Mouse (Mus musculus) neural tube, embryonic 14.5 days (tissue): Measurements from ENCODE around the gene Morn5. TPM values are rescaled to one million over a fixed set of nuclear protein-coding genes. Genes with fewer than 3 reads are reported as not detected.

Experiments
- ATAC-seq: fragments of 200-750 bp; cut with Nextera tagmentation; 2 replicates; pipeline ENCODE4 v1.8.0; 2017; ENCODE audit warnings: low read depth, mild to moderate bottlenecking, moderate TSS enrichment, moderate library complexity
- H3K27ac ChIP-seq: fragments of 300-500 bp; sonication (generic); 2 replicates; pipeline ENCODE4 v1.5.1; 2014; ENCODE audit warnings: low read depth, mild to moderate bottlenecking, control low read depth, low read length, moderate library complexity, mixed read lengths
- H3K27me3 ChIP-seq: fragments of 300-500 bp; sonication (generic); 2 replicates; pipeline ENCODE4 v1.6.1; 2014; ENCODE audit warnings: low read length; ENCODE audit not compliant: control insufficient read depth, insufficient read depth
- H3K36me3 ChIP-seq: fragments of 300-500 bp; sonication (generic); 2 replicates; pipeline ENCODE4 v1.6.1; 2014; ENCODE audit warnings: low read length, mixed read lengths; ENCODE audit not compliant: control insufficient read depth, insufficient read depth
- H3K4me1 ChIP-seq: fragments of 300-500 bp; sonication (generic); 2 replicates; pipeline ENCODE4 v1.6.1; 2014; ENCODE audit warnings: low read length; ENCODE audit not compliant: control insufficient read depth, insufficient read depth
- H3K4me2 ChIP-seq: fragments of 300-500 bp; sonication (generic); 2 replicates; pipeline ENCODE4 v1.6.1; 2014; ENCODE audit warnings: mild to moderate bottlenecking, low read depth, low read length, control low read depth
- H3K4me3 ChIP-seq: fragments of 300-500 bp; sonication (generic); 2 replicates; pipeline ENCODE4 v1.5.1; 2014; ENCODE audit warnings: low read depth, low read length, control low read depth, mixed read lengths
- H3K9ac ChIP-seq: fragments of 300-500 bp; sonication (generic); replicated peaks from 2 replicates; pipeline ENCODE4 v1.6.1; 2014; ENCODE audit warnings: low read depth, mild to moderate bottlenecking, control low read depth, low read length, mixed read lengths
- H3K9me3 ChIP-seq: fragments of 300-500 bp; sonication (generic); 2 replicates; pipeline ENCODE4 v1.6.1; 2016; ENCODE audit warnings: low read length; ENCODE audit not compliant: control insufficient read depth
- WGBS: fragments of 180-500 bp; shearing (Covaris S2); extraction: QIAGEN DNeasy Blood & Tissue Kit; methylation state at CpG from one replicate; pipeline ENCODE4 v1.1.7; 2014; 5-methylcytosine and 5-hydroxymethylcytosine counted together
- polyA plus RNA-seq: library from polyadenylated mRNA; unstranded; fragments of >200 nt; fragmentation: Nextera tagmentation; extraction: Ambion mirVana; gene quantifications from 2 replicates; pipeline ENCODE4 v1.2.1, GENCODE M21; 2014

Morn5 gene
- polyA plus RNA-seq, 1 experiment from 2014 or later: 1.3 TPM

DNA sequence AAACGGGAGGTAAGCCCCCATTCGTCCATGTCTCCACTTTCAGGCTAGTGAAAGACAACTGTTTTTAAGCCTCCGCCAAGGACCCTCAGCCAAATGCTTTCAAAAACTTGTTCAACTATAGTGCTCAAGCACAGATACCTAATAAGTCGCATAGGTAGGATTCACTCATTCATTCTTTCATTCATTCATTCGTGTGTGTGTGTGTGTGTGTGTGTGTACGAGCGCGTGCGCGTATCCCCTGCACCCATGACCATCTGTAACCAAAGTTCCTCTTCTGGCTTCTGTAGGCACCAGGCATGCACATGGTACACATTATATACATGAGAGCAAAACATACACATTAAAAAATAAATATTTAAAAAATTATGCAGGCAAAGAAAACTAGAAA is 303 bp downstream of the Morn5 start:
- Histone ChIP-seq H3K27ac (no peak overlapping the region), H3K4me2 (peak overlapping the region; percentile 69), H3K36me3 (no peaks in the 10 kb centered on the region), H3K9ac (no peak overlapping the region), H3K4me1 (peaks cover 10% of the 10 kb centered on the region), H3K4me3 (peak overlapping the region; percentile 75), H3K27me3 (no peaks in the 10 kb centered on the region), H3K9me3 (no peaks in the 10 kb centered on the region)
- WGBS: 49% methylated on average over 10 of the region's 10 CpGs
- peak; percentile 55 for ATAC-seq

DNA sequence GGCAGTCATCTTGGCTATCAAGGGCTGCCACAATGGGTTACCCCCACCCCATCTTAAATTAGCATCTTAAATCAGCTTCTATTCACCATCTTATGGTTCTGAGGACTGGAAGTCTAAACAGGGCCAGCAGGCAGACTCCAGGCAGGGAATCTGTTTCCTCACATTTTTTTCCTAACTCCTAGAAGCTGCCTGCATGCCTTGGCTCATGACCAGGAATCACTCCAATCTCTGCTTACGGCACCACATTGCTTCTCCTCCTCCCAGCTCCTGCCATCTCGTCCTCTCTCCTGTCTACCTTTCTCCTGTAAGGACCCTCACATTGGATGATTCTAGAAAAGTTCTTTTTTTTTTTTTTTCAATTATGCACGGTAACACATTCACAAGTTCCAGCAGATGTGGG is 4.0 kb downstream of the Morn5 start:
- Histone ChIP-seq H3K27ac (no peak overlapping the region), H3K36me3 (no peaks in the 10 kb centered on the region), H3K4me3 (no peak overlapping the region), H3K4me1 (peaks cover 3% of the 10 kb centered on the region), H3K27me3 (no peaks in the 10 kb centered on the region), H3K9me3 (no peaks in the 10 kb centered on the region), H3K9ac (no peak overlapping the region), H3K4me2 (no peak overlapping the region)
- WGBS: 71% methylated on average over 3 of the region's 3 CpGs
- no peak for ATAC-seq

DNA sequence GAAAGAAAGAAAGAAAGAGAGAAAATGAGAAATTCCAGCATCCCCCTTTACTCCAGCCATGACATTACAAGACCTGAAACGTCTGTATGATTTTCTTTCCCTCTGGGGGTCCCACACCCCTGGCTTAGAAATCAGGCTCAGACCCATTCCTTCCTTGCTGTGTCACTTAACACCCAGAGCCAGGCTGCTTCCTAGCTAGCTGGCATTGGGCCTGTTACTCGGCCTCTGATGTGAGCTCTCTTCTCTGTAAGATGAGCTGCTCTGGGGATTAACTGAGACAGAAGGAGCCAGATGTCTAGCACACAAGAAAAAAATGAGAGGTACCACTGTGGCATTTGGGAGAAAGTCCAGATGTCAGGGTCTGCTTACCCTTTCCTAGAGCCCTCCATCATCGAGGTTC is 7.0 kb downstream of the Morn5 start:
- Histone ChIP-seq H3K4me1 (no peaks in the 10 kb centered on the region), H3K9ac (no peak overlapping the region), H3K9me3 (no peaks in the 10 kb centered on the region), H3K4me3 (no peak overlapping the region), H3K36me3 (no peaks in the 10 kb centered on the region), H3K27ac (no peak overlapping the region), H3K27me3 (no peaks in the 10 kb centered on the region), H3K4me2 (no peak overlapping the region)
- ATAC-seq: no peak
- WGBS: 59% methylated on average over 3 of the region's 3 CpGs

DNA sequence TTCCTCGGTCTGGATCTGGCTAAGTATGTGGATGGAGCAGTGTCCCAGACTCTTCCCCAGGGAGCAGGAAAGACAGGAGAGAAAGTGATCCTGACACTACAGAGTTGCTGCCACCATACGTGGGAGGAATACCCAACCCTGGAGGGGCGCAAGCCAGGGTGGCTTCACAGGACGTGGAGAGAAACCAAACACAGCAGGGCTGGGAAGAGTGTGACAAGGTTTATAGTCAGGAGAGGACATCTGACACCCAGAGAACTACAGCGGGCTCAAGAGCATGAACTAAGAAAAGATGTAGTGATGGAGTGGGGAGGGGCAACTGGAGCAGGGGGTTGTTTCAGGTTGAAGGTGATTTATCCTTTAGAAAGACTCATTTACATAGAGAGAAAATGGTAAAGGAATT is 12.2 kb downstream of the Morn5 start:
- 70% methylated on average over 5 of the region's 5 CpGs for WGBS
- no peak overlapping the region for H3K4me3 ChIP-seq
- ATAC-seq: no peak

DNA sequence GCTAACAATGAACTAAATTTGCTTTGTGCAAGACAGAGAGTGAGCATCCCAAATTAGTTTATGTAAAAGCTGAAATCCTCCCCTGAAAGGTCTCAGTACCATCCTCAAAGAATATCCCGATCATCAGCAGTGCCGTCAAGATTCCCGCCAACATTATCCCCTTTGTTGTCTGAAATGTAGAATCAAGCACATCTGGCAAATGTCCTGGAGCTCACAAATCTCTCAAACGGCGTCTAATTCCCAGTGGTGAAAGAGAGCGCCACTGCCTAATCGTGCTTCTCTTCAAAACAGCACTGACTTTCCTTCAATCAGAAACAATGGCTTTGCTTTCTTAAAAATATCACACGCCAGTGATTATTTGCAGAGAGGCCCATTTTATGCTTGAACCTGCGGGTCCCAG is 17.9 kb downstream of the Morn5 start:
- Histone ChIP-seq H3K36me3 (no peaks in the 10 kb centered on the region), H3K27ac (no peak overlapping the region; the same call in 1 of the 2 replicates), H3K27me3 (no peaks in the 10 kb centered on the region; the same call in 1 of the 2 replicates), H3K9ac (no peak overlapping the region), H3K4me2 (no peak overlapping the region), H3K9me3 (no peaks in the 10 kb centered on the region), H3K4me1 (peaks cover 3% of the 10 kb centered on the region; the same call in 1 of the 2 replicates), H3K4me3 (no peak overlapping the region)
- ATAC-seq: no peak
- WGBS: 29% methylated on average over 9 of the region's 9 CpGs

More for the DNA sequence above, 12.2 kb downstream of the Morn5 start:
- H3K36me3 ChIP-seq: no peaks in the 10 kb centered on the region
- H3K4me1 ChIP-seq: no peaks in the 10 kb centered on the region
- H3K9me3 ChIP-seq: no peaks in the 10 kb centered on the region
- H3K27ac ChIP-seq: no peak overlapping the region
- H3K9ac ChIP-seq: no peak overlapping the region
- H3K27me3 ChIP-seq: no peaks in the 10 kb centered on the region
- no peak overlapping the region for H3K4me2 ChIP-seq

DNA sequence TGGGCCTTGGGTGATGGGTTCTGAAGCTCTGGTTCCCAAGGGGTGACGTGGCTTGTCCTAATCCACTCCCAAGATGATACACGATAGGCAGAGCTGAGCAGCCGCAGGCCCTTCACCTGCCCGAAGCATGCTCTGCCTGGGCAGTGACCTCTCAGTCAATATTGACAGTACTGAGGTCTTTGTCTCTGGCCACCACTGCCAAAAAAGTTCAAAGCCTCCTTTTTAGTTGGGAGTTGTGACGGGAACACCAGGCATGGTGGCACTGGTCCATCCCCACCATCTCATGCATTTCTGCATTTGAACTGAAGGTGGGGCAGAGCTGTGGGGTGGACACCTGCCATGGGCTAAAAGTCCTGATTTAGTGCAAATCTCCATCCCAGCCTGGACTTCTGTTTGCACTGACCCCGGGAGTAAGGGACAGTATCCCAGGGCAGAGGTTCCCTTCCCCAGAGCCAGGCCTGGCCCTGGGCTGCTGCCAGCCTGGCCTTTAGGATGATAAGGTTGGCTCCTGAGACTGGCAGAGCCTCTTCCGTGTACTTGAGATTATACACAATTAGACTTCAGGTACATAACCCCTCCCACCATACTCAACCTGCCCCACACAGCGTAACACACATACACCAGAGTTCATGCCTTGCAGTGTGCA is 22.5 kb downstream of the Morn5 start:
- H3K27ac ChIP-seq: no peak overlapping the region
- no peaks in the 10 kb centered on the region for H3K36me3 ChIP-seq
- no peak overlapping the region for H3K9ac ChIP-seq
- H3K4me2 ChIP-seq: no peak overlapping the region
- no peak for ATAC-seq
- peaks cover 3% of the 10 kb centered on the region; the same call in 1 of the 2 replicates for H3K4me1 ChIP-seq
- no peaks in the 10 kb centered on the region; the same call in 1 of the 2 replicates for H3K27me3 ChIP-seq
- H3K9me3 ChIP-seq: no peaks in the 10 kb centered on the region
- 91% methylated on average over 8 of the region's 8 CpGs for WGBS
- no peak overlapping the region for H3K4me3 ChIP-seq

DNA sequence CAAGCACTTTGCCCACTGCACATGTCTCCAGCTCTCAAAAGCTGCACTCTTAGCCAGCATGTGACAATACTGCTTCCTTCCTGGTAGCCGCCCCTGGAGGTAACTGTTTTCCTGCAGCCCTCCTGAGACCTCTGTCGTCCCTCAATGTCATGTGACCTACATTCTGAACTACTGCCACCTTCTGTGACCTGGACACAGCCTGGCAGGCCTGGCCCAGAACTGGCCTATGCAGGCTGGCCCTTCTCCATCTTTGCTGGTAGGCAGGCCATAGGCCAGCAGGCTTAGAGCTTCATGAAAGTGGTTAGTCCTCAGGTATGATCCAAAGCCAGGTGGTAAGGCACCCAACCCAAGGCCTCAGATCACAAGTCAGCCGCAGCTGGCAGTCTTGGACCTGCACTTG is 24.5 kb downstream of the Morn5 start:
- no peaks in the 10 kb centered on the region for H3K9me3 ChIP-seq
- H3K4me2 ChIP-seq: no peak overlapping the region
- H3K27me3 ChIP-seq: no peaks in the 10 kb centered on the region; the same call in 1 of the 2 replicates
- no peak overlapping the region for H3K9ac ChIP-seq
- no peaks in the 10 kb centered on the region for H3K36me3 ChIP-seq
- H3K4me1 ChIP-seq: peaks cover 6% of the 10 kb centered on the region; the same call in 1 of the 2 replicates
- H3K4me3 ChIP-seq: no peak overlapping the region
- 58% methylated on average over 3 of the region's 3 CpGs for WGBS
- no peak for ATAC-seq
- no peak overlapping the region for H3K27ac ChIP-seq

DNA sequence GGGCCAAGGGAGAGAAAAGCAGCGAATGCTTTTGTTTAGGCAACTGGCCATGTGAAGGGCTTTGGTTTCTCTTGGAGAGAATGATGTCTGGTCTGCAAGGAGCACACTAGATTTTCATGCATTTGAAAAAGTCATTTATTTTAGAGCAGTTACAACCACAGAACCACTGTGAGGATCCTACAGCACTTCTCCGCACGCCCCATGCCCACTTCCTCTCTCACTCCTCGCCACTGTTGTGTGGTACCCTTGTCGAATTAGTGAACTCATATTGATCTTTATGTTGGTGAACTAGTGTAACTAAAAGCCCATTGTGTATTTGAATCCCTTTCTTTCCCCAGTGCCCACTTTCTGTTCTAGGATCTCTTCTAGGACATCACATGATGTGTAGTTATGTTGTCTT is 26.0 kb downstream of the Morn5 start:
- Histone ChIP-seq H3K27ac (no peak overlapping the region), H3K36me3 (no peaks in the 10 kb centered on the region), H3K4me1 (peaks cover 6% of the 10 kb centered on the region; the same call in 1 of the 2 replicates), H3K9me3 (no peaks in the 10 kb centered on the region), H3K9ac (no peak overlapping the region), H3K4me2 (no peak overlapping the region), H3K4me3 (no peak overlapping the region), H3K27me3 (no peaks in the 10 kb centered on the region; the same call in 1 of the 2 replicates)
- 89% methylated on average over 5 of the region's 5 CpGs for WGBS
- no peak for ATAC-seq

DNA sequence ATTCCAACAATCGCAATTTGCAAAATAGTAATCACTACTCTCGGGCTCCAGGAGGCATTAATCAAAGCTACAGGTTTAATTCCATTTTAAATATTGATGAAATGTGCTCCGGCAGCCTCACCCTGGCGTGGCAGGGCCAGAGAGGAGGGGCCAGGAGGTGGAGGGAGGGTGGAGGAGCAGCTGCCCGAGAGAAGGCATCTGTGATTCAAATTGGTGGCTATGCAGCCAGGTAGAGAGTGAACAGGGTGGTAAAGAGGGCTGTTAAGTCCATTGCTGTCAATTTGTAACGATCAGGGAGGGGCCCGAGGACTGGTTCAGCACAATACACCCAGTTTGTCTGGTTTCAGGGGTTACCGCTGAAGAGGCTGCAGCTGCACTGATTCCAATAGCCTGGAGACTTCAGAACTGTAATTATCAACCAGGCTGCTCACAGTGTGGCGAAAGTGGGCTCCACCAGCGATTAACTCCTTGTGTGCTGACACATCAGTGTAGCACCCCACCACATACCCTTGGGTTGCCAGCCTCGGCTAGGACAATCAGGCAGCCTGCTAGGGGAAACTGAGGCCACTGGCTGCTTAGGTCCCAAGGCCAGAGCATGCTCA is 28.0 kb downstream of the Morn5 start:
- Histone ChIP-seq H3K9me3 (no peaks in the 10 kb centered on the region), H3K27ac (no peak overlapping the region), H3K36me3 (no peaks in the 10 kb centered on the region), H3K4me3 (0 out of 2 replicates have a peak overlapping the region, but pooled peaks have one; percentile 1), H3K4me1 (peaks cover 6% of the 10 kb centered on the region; the same call in 1 of the 2 replicates), H3K27me3 (no peaks in the 10 kb centered on the region), H3K9ac (peak overlapping the region; percentile 9; the same call in 1 of the 2 replicates), H3K4me2 (peak overlapping the region; percentile 35)
- peak; percentile 72 for ATAC-seq
- 9% methylated on average over 11 of the region's 11 CpGs for WGBS
